ENCODE assay signal across 7 mouse cellular contexts in the genomic region with DNA sequence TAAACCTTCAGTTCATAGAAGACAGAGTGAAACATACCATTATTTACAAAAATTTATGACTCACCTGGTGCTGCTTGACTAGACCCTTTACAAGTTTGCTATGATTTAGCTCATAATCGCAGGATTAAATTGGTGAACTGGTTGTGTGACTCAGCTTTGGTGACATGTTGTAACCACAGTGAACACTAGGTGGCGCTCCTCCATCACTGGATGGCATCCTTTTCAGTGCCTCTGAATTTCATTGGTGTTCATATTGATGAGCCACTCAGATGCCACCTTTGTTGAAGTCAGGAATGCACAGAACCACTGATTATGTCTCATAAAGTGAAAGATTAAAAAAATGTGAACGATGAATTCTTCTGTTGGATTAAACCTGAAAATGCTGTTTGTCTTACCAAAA. TPM values are rescaled to one million over a fixed set of nuclear protein-coding genes. Genes with fewer than 3 reads are reported as not detected.
A peak's percentile ranks its signal among the peaks of the same experiment; 100 is the strongest.
DNase-seq lines count a peak whose midpoint lies in the region; ATAC-seq and TF ChIP-seq lines count a peak whose summit lies in the region.

No protein-coding gene starts in this region.

- no peak for TF ChIP-seq EP300 in CH12.LX (IDR thresholded peaks at IDR 0.05; ENCODE audit: low read length)

- ATAC-seq in activated CD4-positive, CD25-positive, alpha-beta regulatory T cell, adult 4 months = peak; percentile 89

- peaks cover 11 to 57% of the 10 kb centered on the region in 2 experiments for H3K36me3 ChIP-seq in CH12.LX (replicated peaks in 1 of 2; ENCODE audit: control insufficient read depth in 1 of 2, insufficient read depth in 1 of 2, low read length in 1 of 2)

- no peaks in the 10 kb centered on the region for H3K9me3 ChIP-seq in CH12.LX (replicated peaks; ENCODE audit: low read length)

- TF ChIP-seq POLR2A in CH12.LX (IDR thresholded peaks at IDR 0.05; ENCODE audit: low read depth, low read length) = no peak

- peak; percentile 77 for DNase-seq in CH12.LX (ENCODE audit: extremely low read depth)
- DNase-seq in cerebellum, postnatal 4 days (ENCODE audit: low spot score in 2 of 2) = peak; percentile 69 to 83
- peak; percentile 10 for DNase-seq in gastrocnemius, adult 8-10 months (ENCODE audit: low spot score in 2 of 2)
- DNase-seq in layer of hippocampus, adult 2 months (ENCODE audit: low spot score in 2 of 2) = peak; percentile 81 to 91
- peak; percentile 85 for DNase-seq in lung, postnatal 36 days
- peak; percentile 87 to 92 for DNase-seq in right cerebral cortex, adult 2 months (ENCODE audit: low spot score in 2 of 2)

- in situ Hi-C loops in CH12.LX (cut with MboI; ENCODE audit: low pct_ligation_motif_present, low pct_unique_long_range_greater_than_20kb, low sequenced_read_pairs) = loop anchor here (25.0 kb wide), 1 partner anchor 796 kb away; no protein-coding TSS in a partner anchor

- H3K4me1 ChIP-seq in CH12.LX (ENCODE audit: control insufficient read depth in 1 of 2, insufficient read depth in 2 of 2) = no peaks in the 10 kb centered on the region

- H3K4me3 ChIP-seq in CH12.LX (replicated peaks in 1 of 3; ENCODE audit: low read depth in 2 of 3, low read length in 2 of 3, poor library complexity in 1 of 3) = no peak overlapping the region
- H3K4me3 ChIP-seq in layer of hippocampus, adult 2 months = no peak overlapping the region

- peak; percentile 93 for TF ChIP-seq RAD21 in CH12.LX (IDR thresholded peaks at IDR 0.05; ENCODE audit: low read depth, low read length)

- H3K4me2 ChIP-seq in CH12.LX (ENCODE audit: insufficient read depth, low read depth, poor library complexity, severe bottlenecking) = no peak overlapping the region

- no peaks in the 10 kb centered on the region for H3K27me3 ChIP-seq in CH12.LX (replicated peaks)

- TF ChIP-seq CTCF in CH12.LX (conservative IDR thresholded peaks at IDR 0.05 in 1 of 2, IDR thresholded peaks at IDR 0.05 in 1 of 2; ENCODE audit: low read depth in 2 of 2, low read length in 2 of 2) = peak; percentile 88 to 92
- peak; percentile 96 for TF ChIP-seq CTCF in layer of hippocampus, adult 2 months (conservative IDR thresholded peaks at IDR 0.05)

- H3K79me2 ChIP-seq in CH12.LX (replicated peaks; ENCODE audit: control insufficient read depth, extremely low read depth, insufficient read depth, poor library complexity, severe bottlenecking) = no peaks in the 10 kb centered on the region

- H3K27ac ChIP-seq in CH12.LX (ENCODE audit: insufficient read depth, low read depth) = no peak overlapping the region
- peak overlapping the region; percentile 57 for H3K27ac ChIP-seq in layer of hippocampus, adult 2 months

- no peak overlapping the region for H3K9ac ChIP-seq in CH12.LX (ENCODE audit: insufficient read depth, low read depth)

- dilution Hi-C loops in CH12.LX (cut with MboI; ENCODE audit: extremely low pct_ligation_motif_present, extremely low pct_unique_long_range_greater_than_20kb, low sequenced_read_pairs) = no loop called here

TF ChIP-seq in CH12.LX, 34 proteins besides CTCF, POLR2A, EP300 and RAD21:
- no peak for TF ChIP-seq MYC (IDR thresholded peaks at IDR 0.05; ENCODE audit: low read depth, low read length)
- no peak for TF ChIP-seq UBTF (IDR thresholded peaks at IDR 0.05; ENCODE audit: low read depth, low read length)
- no peak for TF ChIP-seq ETS1 (conservative IDR thresholded peaks at IDR 0.05; ENCODE audit: low read depth, low read length)
- peak; percentile 73 for TF ChIP-seq SMC3 (IDR thresholded peaks at IDR 0.05; ENCODE audit: low read depth, low read length)
- no peak for TF ChIP-seq TBP (conservative IDR thresholded peaks at IDR 0.05; ENCODE audit: low read depth, low read length)
- no peak for TF ChIP-seq CHD1 (IDR thresholded peaks at IDR 0.05; ENCODE audit: low read depth, low read length)

RNA-seq across cellular contexts. Expression of a gene that starts 9.4 kb away (rescaled TPM):
- total RNA-seq in CH12.LX (2012; rRNA removed) = 13.7 and 17.5 TPM in 2 replicates
- total RNA-seq in CH12.LX (2014; rRNA removed) = 21.9 and 22.2 TPM in 2 replicates
- 18.8 and 24.7 TPM in 2 replicates for polyA plus RNA-seq in CH12.LX (2012; ENCODE audit: insufficient read length, low read depth)
- polyA plus RNA-seq in activated CD4-positive, CD25-positive, alpha-beta regulatory T cell, adult 4 months (2017; shearing (Covaris generic)) = 10 to 100 TPM; 17.9 to 21.2 TPM
- 10 to 100 TPM; 23.8 to 26.6 (median 25.8) TPM for total RNA-seq in gastrocnemius, adult 8-10 months (2022)
- total RNA-seq in layer of hippocampus, adult 2 months (2021) = 10 to 100 TPM; 23.2 to 26.8 TPM

RNA-seq across cellular contexts. Expression of a gene that starts 12.8 kb away (rescaled TPM):
- 23.5 and 28.4 TPM in 2 replicates for total RNA-seq in CH12.LX (2012; rRNA removed)
- total RNA-seq in CH12.LX (2014; rRNA removed) = 33.2 and 35.9 TPM in 2 replicates
- polyA plus RNA-seq in CH12.LX (2012; ENCODE audit: insufficient read length, low read depth) = 25.3 and 29.0 TPM in 2 replicates
- 10 to 100 TPM; 12.4 to 19.6 TPM for polyA plus RNA-seq in activated CD4-positive, CD25-positive, alpha-beta regulatory T cell, adult 4 months (2017; shearing (Covaris generic))
- 1 to 10 TPM; 1.2 to 3.5 (median 2.2) TPM for total RNA-seq in gastrocnemius, adult 8-10 months (2022)
- total RNA-seq in layer of hippocampus, adult 2 months (2021) = 10 to 100 TPM; 24.0 to 31.5 TPM

RNA-seq across cellular contexts. Expression of a gene that starts 41.3 kb away (rescaled TPM):
- total RNA-seq in CH12.LX (2012; rRNA removed) (9.4 and 10.6 TPM in 2 replicates), CH12.LX (2014; rRNA removed) (8.8 and 12.2 TPM in 2 replicates)
- polyA plus RNA-seq in CH12.LX (2012; ENCODE audit: insufficient read length, low read depth) = 12.1 and 14.6 TPM in 2 replicates
- 10 to 100 TPM in 1 of 2 experiments, 1 to 10 TPM in 1; 9.9 to 10.8 TPM for polyA plus RNA-seq in activated CD4-positive, CD25-positive, alpha-beta regulatory T cell, adult 4 months (2017; shearing (Covaris generic))
- 10 to 100 TPM; 10.6 to 13.1 (median 11.8) TPM for total RNA-seq in gastrocnemius, adult 8-10 months (2022)
- 10 to 100 TPM; 21.7 to 24.8 TPM for total RNA-seq in layer of hippocampus, adult 2 months (2021)

Comparison
In these comparisons a context has a peak if more than half of its experiments do, and no peak if none do; other contexts are left out.
1. DNase-seq: peak in every context shown above with its lines; median percentile 90 in right cerebral cortex, adult 2 months; 86 in layer of hippocampus, adult 2 months; 85 in lung, postnatal 36 days; 77 in CH12.LX; 76 in cerebellum, postnatal 4 days; 10 in gastrocnemius, adult 8-10 months.
2. RNA of a gene that starts 12.8 kb away (total RNA-seq): 23.5 to 35.9 TPM in CH12.LX and 24.0 to 31.5 TPM in layer of hippocampus, adult 2 months; 1.2 to 3.5 TPM in gastrocnemius, adult 8-10 months; every median in the first group is over 4 times any median in the second.